Mouse (Mus musculus): ENCODE data around the gene Mocs1.

Gene Mocs1

DNA sequence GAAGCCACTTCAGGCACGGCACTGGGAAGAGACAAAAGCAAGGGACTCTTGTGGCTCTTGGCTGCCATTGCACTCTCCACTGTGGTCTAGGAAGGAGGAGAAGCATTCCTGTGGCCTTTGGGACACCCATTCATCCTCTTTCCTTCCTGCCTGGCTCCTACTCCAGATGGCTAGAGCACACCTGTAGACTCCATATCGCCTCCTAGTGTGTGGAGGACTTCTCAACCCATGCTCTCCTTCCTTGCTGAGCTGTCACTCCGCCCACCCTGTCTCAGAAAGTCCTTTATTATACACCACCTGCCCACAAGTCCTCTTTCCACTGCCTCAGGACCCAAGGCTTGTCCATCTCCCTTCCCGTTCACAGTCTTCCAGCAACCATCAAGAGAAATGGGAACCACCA lies 65.1 kb downstream of the Mocs1 start:
- DNase-seq, result no peak

DNA sequence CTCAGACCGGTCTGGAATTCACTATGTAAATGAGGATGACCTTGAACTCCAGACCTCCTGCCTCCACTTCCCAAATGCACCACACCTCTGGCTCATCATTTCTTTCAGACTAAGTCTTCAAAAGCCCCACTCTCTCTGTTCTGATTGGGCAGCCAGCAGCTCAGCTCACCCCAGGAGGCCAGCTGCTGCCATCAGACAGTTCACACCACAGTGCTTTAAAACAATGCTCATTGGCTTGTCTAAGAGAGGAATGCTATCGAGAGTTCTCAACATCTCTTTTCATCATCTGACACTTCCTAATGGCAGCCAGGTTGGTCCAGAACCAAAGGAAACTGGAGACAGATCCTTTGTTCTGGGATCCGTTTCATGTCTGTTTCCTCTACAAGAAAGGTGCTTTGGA lies 70.0 kb downstream of the Mocs1 start:
- no peak for DNase-seq

DNA sequence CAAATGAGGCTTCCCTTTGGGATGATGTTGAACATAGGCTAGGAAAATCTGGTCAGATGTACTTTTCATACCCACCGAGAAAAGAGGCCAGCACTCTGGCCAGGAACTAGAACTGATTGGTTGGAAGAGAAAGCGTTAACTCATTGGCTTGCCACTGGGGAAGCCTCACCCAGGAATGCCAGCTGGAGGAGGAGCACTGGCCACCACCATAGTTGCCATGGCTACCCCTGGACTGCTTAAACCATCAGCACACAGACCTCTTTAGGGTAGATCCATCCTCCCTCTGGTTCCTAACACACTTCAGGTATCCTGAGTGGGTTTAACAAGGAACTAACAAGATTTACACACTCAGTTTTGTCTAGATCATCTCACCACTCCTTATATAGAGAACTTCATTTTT lies 71.5 kb downstream of the Mocs1 start:
- DNase-seq, result no peak

DNA sequence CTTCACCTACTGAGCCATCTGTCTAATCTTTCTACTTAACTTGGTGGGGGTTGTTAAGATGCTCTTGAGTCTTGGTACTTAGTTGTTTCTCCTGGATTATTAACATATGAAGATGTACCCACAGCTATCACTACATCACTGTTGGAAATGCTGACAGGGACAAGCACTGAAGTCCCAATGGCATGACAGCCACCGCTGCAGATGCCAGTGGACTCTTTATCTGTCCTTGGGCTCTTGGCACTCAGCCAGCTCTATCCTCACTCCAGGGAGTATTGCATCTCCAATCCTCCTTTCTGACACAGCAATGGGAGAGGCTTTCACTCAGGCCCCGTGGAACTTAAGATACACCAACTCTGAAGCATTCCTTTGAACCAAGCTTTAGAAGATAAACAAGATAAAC lies 72.1 kb downstream of the Mocs1 start:
- DNase-seq, result no peak

DNA sequence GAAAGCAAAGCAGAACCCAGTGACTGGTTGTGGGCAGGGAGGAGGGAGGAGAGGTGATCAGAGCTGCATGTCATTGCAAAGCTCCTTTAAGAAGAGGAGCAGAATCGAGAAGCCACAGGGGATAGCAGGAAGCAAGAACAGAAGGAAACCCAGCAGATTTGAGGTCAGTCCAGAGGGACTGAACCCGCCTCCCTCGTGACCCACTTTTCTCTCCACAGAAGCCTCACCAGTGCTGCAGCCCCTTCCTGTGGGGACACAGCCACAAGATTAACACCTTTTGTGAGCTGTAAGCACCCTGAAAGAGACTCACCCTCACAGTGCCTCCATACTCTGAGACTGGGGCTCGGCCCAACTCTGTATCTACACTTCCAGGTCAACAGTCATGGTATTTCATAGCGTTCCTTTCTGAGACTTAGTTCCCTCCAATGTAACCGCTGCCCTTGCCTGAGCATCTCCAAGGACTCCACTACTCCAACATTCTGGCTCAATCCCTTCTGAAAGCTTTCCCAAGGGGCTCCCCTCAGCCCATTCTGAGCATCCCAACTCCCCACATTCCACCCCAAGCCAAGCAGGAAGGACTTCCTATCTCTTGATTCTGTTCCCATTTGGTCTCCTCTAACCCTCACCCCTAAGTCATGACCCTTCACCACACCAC lies 75.2 kb downstream of the Mocs1 start:
- peak; percentile 70 for DNase-seq

All from cerebellum, adult 11 months (tissue).